Mouse (Mus musculus): ENCODE results near the gene Olfr980.
"Not testable (repeated sequence)": the region's sequence is repeated elsewhere in the genome, so short reads cannot be mapped to it uniquely, and the experiment has no call there.

Gene Olfr980

GRCm38 (mm10) chr9:40009482-40009881 is at the start of gene Olfr980:
Gene Olfr980 (minus strand): TSS chr9:40009582.
- DNase-seq (ENCODE audit: low read depth, low spot score) = no peak

DNA sequence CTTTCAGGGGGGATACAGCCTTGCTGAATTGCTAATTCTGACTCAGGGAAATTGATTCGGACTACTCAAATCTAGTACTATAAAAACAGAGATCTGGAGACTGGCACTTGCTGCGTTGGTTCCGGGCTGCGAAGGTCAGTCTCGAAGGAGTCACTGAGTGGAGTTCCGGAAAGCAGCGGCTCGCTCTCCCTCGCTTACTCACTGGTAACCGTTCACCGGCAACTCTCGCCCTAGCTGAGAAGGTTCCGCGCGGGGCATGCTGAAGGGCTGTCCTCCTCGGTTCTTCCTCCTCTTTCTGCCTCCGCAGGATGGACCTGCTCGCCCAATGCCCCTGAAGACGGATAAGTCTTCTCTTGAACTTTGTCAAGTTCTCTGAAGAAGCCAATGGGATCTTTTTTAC is 40.8 kb upstream of the Olfr980 start:
- no peak for DNase-seq (ENCODE audit: low read depth, low spot score)

DNA sequence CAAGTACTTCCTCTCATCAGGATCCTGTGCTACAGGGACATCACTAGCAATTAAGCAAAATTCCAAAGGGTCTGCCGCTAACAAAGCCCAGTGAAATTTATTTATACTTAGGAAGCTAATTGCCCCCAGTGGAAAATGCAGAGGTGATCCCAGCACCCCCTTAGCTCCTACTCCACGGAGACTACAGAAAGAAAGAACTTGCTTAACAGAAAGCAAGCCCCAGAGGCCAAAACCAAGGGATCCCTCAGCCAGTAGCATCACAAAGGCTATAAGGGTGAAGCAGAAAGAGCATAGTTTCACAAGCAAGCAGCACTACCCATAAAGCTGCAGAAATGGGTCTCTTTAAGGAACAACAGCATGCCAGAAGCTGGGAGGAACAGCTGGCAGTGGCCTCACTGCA is 11.8 kb upstream of the Olfr980 start, which contains the start of gene Olfr981:
Gene Olfr981, plus strand, starts transcription at position 301 of the 400 bp plus-strand sequence.
- DNase-seq (ENCODE audit: low read depth, low spot score) = no peak

DNA sequence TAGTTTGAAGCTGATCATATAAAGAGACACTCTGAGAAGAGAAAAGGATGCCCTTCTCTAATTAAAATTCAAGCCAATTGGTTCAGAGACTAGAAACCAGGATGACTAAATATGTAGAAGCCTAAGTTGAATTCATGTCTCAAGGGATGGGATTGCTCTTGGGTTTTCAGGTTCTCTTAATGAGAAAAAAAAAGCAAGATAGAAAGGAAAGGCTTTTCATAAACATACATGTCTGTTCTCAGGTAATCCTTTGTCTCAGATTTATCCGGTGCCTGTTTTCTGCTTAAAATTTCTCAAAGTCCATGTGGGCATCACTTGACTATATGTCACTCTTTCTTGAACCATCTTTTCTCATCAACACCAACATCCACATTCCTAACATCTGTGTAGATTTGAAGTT is 6.0 kb downstream of the Olfr980 start, which contains the start of gene Olfr979:
Gene Olfr979, minus strand, starts transcription at position 101 of the 400 bp plus-strand sequence.
- DNase-seq (ENCODE audit: low read depth, low spot score) = no peak

DNA sequence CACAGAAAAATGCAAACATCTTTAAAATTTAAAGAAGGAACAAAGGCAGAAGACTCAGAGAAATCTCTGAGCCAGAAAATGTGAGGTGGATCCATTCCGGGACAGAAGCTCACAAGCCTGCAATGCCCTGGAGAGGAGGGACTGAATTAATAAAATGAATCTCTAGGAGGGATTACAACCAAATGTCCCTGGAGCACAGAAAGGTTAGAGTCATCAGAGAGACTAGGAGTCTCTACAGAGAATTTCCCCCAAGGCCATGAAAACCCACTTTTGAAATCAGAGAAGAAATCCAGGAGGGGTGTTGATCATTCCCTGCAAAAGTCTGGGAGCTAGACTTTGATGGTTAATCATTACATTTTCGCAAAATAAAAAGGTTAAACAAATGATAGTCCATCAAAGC is 17.6 kb downstream of the Olfr980 start, which contains the start of gene Olfr978:
Gene Olfr978, plus strand, starts transcription at position 301 of the 400 bp plus-strand sequence.
- DNase-seq (ENCODE audit: low read depth, low spot score) = no peak

- DNase-seq (ENCODE audit: low read depth, low spot score) = not testable (repeated sequence)
Measured at GRCm38 (mm10) chr9:39976581-39977145, 32.7 kb downstream of the Olfr980 start.

DNA sequence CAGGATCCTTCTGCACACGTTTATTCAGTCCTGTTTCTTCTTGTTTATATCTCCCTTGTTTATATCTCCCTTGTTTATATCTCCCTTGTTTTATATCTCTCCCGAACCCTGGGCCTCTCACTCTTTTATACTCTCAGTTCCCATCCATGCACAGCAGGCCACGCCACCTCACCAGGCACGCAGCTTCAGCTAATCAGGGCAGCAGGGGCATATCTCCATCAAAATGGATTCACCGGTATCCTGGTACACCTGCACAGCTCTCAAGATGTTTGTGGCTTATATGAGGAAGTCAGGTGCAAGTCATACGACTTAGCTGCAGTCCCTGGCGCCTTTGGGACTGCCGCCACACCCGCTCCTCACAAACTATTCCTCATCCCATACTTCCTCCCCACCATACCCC is 48.3 kb downstream of the Olfr980 start, which contains the start of gene Olfr976:
Gene Olfr976, minus strand, starts transcription at position 101 of the 400 bp plus-strand sequence.
- not testable (repeated sequence) for DNase-seq (ENCODE audit: low read depth, low spot score)
